Mouse (Mus musculus): ENCODE measurements around the gene Nlk. TPM values are rescaled to one million over a fixed set of nuclear protein-coding genes. Genes with fewer than 3 reads are reported as not detected.

Nlk gene
- 1 to 10 TPM; 6.5 to 8.6 TPM for total RNA-seq (2021)
- long read RNA-seq, experiment 1, full-length matches to known transcripts = 2 of 4 reads
- long read RNA-seq, experiment 1, partial matches to known transcripts = 2 of 4 reads
- long read RNA-seq, experiment 1, other reads (novel, unspliced or antisense) = 0 of 4 reads
- long read RNA-seq, experiment 2, full-length matches to known transcripts = 1 of 1 reads
- long read RNA-seq, experiment 2, partial matches to known transcripts = 0 of 1 reads
- long read RNA-seq, experiment 2, other reads (novel, unspliced or antisense) = 0 of 1 reads

DNA sequence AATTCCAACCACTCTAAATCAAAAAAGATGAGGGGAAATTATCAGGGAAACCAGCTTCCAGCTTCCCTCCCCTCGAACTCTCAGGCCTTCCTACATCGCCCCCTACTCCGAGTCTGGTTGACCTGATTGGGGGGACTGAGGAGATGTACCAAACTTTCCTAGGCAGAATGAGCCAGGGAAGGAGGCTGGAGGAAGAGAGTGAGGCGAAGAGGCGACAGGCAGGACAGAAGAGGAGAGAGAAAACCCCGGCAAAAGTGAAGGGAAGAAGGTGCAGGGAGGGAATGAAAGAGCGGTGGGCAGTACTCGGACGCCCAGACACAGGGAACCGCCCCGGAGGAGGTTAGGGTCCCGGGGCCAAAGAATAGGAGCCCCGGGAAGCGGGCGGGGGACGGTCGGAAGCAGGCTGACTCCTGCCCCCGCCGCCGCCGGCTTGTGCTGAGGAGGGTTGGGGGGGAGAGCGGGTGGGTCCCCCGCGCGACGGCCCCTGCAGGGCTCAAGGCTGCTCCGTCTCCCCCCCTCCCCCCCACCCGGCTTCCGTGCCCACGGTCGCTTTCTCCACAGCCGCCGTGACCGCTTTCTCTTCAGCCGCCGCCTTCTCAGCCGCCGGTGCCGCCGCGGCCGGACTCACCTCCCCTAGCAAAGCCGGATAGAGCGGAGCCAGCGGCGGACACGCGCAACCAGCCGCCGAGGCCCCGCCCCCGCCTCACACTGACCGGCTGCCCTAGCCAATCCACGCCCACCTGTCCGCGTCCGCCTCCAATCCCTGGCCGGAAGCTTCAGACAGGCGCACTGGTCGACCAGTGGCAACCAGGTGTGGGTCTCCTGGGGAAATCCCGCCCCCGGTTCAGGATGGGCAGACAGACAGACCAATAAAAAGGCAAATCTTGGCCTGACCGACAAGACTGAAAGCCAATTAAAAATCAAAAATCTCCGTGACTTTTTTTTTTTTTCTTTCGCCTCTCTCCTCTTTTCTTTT is at the start of gene Nlk:
TSS of gene Nlk (minus strand) at position 597 of the 976 bp plus-strand sequence.
- DNase-seq = peak; percentile 98

DNA sequence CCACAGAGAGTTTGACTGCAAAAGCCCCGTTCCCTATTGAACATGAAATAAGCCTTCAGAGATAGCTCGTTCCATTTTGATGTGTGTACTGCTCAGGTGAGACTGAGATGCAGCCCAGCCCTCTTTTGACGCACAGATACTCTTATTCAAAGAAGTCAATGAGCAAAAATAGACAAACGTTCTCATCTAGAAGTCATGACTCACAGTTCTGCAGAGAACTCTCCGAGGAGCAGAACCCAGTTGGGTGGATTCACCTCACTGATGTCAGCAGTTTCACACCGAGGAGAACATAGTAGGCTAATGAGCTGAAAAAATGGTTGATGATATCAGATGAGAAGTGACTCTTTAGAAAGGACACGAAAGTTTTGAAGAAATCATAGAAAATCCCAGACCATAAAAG is 49.1 kb upstream of the Nlk start:
- DNase-seq = no peak

DNA sequence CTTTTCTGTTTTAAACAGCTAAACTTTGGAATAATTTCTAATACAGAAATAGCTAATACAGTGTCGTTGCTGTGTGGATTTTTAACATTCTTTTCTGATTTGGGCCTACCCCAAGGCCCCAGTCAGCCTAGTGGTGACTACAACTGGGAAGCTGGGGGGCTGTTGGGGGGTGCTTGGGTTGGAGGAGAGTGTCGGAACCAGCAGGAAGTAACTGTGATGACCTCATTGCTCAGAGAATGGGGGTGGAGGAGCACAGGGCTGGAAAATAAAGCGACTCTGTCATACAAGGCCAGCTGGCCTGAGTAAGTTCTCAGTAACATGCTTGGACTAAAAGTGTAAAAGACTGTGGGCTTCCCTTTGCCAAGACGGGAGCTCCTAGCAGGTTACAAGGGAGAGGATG is 48.3 kb upstream of the Nlk start:
- DNase-seq = no peak

DNA sequence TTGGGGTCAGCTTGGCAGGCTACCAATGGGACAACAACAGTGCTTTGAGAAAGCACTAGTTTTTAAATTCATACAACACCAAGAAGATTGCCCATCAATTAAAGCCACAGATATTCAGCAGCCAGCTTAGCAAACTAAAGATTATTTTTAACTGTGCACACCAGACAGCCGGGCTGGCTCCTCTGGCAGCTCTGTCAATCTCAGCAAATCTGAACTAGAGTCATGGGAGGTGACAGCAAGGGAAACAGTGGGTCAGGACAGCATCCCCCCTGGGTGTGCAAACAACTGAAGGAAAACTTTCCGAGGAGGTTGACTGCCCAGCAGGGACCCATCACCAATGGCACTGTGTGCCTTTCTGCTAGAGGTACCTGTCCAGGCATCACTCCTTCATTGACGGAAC is 45.3 kb upstream of the Nlk start:
- no peak for DNase-seq

DNA sequence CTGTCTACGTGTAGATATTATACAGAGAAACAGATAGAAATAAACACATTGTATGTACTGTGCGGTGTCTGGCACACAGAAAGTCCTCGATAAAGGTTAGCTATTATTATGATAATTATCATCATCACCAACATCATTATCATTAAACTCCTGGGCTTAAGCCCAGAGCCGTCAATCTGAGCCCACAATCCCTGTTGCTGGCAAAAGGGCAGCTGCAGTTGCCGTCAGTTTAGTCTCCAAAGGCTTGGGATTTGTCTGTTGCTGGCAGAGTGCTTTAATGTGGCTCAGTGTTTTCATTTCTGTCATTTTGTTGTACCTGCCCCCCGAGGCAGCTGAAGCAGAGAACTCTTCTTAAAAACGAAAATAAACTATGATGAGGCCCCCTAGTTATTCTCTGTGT is 44.8 kb upstream of the Nlk start:
- DNase-seq = no peak

DNA sequence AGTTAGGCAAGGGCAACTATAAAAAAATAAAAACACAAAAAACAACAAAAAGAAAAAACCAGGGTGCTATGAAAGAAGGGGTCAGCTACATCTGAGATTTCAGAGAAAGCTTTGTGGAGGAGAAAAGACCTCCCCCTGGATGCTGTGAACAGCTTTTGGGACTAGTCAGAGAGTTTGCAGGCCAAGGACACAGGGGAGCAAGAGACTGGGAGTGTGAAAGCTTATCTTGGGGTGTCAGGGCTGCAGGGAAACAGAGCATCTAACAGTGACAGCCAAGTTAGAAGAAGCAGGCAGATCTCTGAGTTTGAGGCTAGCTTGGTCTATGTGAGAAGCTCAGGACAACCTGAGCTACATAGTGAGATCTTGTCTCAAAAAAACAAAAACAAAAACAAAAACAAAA is 42.2 kb upstream of the Nlk start:
- no peak for DNase-seq

DNA sequence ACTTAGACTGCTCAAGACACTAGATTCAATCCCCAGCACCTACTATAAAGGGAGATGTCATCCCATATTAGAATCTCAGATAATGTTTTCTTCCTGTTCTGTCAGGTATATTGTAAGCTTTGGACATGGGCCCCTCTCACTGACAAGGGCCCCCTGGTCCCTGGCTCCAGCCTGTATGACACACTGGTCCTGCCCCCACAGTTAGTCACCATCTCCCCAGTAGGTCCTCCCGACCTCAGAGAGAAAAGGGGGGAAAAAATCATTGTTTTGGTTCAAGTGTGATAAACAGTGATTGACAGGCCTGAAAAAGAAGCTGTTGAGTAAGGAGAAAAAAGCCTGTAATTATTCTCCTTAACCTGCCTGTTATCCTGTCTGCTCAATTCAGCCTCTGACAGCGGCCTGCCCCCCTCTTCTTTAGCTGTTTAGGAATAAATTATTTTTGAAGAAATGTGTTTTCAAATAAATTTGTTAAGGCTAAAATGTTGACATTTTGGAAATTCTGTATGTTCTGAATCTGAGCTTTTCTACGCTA is 39.8 kb upstream of the Nlk start:
- no peak for DNase-seq

DNA sequence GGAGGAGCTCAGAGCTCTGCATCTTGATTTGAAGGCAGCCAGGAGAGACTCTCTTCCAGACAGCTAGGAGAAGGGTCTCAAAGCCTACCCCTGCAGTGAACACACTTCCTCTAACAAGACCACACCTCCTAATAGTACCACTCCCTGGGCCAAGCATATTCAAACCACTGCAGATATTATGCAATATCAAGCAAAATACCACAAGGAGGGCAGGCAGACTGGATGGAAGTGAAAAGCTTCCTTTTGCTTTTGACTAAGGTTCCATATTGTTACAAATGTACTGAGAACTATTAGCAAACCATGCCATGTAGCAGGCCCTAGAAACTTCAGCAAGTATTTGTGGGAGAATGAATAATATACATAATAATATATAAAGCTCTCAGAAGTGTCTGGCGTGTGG is 38.0 kb upstream of the Nlk start:
- DNase-seq = no peak

DNA sequence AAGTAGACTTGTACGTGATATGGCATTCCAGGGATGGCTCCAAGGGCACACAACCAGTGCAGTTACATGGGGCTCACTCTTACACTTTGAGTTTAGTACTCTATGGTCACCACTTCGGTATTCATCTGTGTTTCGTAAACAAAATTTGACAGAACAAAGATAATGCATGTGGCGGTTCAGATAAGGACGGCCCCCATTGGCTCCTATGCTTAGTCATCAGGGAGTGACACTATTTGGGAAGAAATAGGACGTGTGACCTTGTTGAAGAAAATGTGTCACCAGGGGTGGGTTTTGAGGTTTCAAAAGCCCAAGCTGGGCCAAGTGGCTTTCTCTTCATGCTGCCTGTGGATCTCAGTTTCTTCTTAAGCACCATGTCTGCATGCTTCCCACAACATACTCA is 35.4 kb upstream of the Nlk start:
- no peak for DNase-seq

DNA sequence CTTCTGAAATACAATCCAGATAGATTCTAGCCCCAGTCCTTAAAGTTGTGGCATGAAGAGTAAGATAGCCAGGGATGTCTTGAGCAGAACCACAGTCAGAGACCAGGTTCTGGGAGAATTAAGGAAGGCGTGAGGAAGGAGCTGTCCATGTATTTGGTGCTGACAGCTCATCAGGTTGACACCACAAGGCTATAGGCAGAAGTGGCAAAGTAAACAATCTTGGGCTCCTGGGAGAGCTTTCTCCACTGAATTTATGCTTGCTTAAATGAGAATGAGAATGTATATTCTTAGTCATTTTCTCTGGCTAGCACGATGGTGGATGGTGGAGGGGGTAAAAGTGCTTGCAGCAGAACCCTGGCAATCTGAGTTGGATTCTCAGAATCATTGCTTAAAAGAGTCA is 33.7 kb upstream of the Nlk start:
- no peak for DNase-seq

DNA sequence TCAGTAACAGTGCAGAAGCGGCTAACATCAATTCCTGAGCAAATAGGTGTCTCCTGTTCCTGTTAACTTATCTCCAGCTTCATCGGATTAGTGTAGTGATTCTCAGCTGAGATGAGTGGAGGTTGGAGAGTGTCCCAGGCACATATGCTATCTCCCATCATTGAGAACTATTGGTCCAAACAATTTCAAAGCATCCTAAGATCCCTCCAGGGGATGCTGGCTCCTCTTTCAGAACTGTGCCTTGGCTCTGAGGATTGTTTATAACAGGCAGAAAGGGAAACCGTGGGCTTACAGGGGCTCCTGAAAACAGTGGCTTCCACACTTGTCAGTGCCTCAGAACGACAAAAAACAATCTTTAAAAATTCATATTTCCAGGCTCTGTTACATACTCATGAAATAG is 30.9 kb upstream of the Nlk start:
- no peak for DNase-seq

DNA sequence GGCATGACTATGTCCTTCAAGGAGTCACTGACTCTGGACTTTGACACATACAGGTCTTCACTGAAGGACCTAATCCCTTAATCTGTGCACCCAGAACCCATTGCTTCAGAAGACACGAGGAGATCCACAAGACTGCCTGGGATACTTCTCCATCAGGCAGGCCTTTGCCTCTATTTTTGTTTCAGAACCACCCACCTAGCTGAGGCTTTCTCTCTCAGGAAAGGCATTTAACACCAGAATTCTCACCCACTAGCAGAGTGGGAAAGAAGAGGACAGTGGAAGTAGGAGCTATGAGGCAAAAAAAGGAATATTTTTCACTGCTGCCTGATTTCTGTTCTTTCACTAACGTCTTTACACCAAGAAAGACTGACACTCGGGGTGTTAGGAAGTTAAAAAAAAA is 29.2 kb upstream of the Nlk start:
- DNase-seq = no peak

DNA sequence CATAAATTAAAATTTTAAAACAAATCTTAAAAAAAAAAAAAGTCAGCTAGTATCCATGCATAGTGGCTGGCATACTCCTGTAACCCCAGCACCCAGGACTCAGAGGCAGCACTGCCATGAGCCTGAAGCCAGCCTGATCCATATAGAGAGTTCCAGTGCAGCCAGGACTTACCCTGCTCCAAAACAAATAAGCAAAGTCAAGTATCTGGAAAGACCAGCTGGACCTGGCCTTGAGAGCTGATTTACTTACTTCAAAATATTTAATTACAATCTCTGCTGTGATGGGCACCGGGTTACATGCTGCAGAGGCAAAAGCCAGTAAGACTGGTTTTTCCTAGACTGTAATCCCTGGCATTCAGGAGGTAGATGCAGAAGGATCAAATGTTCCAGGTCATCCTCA is 27.6 kb upstream of the Nlk start:
- DNase-seq = no peak

DNA sequence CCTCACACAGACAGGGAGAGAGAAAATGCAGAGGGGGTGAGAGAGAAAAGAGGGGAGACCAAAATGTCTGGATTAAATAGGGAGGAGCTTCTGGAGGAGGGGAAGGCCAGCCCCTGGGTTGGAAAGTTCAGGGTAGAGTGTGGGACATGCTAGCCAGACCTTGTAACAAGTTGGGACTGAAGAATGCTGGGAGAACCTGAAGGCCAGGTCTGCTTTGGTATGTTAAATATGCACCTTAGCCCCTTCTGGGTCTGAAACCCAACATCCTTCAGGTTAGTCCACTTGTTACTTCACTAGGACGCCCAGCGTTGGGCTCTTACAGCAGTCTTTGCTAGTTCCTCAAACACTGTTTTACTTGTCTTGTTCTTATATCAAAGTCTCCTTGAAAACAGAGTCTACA is 24.2 kb upstream of the Nlk start:
- DNase-seq = no peak

DNA sequence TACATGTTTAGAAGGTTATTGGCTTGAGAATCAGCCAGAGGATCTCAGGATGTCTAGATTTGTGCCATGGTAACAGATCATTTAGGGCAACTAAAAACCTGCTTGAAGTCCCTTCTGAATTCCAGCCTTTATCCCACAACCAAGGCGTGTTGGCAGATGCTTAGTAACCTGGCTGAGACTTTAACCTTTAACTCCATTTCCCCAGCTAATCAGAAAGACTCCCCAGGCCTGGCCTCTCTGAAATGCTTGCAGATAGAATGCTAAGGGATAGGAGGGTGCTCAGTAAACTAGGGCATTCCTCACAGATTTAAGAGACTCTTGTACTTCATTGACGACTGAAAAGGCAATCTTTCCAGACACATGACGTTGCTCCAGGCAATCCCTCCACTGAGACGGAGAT is 20.5 kb upstream of the Nlk start:
- no peak for DNase-seq

DNA sequence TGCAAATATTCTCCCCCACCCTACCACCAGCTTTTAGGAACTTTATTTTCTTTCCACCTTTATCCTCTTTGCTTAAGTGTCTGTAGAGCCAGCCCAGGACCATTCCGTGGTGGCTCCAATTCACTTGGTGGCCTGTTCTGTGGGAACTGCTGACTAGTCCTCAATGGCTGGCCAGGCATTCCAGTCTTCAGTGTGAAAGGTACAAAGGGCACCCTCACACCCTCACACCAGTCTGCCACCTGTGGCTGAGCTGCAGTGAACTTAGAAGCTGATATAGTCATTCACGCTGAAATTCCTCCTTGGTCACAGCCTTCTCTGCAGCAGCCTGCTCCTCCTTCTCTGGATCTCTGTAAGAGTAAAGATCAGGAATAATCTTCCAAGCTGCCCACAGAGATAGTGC is 11.5 kb upstream of the Nlk start:
- no peak for DNase-seq

DNA sequence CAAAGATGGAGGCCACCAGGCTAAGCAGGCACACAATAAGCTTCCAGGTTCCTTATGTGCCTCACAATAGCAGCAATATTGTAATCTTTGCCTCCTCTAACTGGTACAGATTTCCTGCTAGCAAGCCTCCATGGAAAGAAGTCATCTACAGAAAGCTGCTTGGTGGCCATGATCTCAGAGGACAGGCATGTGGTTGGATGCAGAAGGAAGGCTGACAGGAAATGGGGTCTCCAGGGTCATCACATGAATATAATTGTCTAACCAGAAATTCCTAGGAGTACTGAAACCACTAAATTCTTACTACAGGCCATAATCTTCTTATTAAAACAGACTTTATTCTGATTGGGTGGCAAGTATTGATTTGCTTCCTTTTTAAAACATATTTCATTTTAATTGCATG is 8.9 kb upstream of the Nlk start:
- no peak for DNase-seq

DNA sequence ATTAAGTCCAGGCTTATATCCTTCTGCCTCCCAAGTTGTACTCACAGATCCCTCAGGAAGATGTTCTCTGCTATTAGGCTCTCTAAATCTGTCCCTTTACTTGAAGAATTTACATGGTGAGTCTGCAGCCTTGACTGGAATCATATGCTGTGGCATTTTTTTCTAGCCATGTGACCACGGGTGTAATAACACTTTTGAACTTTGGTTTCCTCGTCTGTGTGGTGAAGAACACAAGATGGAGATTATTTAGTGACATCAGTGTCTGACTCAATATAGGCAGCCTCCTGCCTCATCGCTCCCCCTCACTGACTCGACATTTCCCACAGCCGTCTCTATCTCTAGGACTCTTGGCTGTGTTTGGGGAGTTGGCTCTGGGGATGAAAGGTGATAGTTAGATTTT is 5.9 kb upstream of the Nlk start:
- no peak for DNase-seq

DNA sequence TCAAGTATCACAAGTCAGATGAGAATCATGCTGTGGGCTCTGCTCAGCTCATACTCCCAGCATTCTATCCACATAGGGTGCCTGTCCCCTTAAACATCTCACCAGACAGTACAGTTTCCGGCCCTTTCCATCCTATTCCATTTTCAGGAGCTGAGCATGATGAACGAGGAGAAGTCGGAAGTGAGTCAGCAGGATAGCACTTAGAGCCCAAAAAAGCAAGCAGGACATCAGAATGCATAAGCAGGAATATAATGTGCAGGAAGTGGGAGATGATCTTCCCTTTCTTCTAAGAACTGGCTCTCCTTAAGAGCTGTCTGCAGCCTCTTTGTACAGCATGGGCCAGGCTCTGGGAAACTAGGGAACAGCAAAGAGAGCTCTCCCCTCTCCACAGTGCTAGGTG is 5.1 kb upstream of the Nlk start:
- no peak for DNase-seq

DNA sequence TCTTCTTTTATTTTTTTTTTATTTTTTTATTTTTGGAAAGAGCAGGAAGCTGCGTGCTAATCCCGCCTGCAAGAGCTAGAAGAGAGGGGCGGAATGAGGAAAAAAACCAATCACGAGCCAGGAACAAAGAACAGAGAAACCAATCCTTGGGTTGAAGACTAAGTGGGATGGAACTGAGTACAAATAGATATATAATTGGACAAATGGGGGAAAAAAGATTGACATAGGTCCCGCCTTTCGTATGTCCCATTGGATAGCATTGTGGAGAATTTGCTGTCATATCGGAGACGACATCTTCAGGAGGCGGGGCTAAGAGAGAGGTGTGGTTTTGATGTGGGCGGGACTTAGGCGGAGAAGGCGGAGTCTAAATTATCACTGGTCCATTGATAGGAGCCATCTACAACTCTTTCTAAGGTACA is 589 bp upstream of the Nlk start:
- DNase-seq = peak; percentile 76

DNA sequence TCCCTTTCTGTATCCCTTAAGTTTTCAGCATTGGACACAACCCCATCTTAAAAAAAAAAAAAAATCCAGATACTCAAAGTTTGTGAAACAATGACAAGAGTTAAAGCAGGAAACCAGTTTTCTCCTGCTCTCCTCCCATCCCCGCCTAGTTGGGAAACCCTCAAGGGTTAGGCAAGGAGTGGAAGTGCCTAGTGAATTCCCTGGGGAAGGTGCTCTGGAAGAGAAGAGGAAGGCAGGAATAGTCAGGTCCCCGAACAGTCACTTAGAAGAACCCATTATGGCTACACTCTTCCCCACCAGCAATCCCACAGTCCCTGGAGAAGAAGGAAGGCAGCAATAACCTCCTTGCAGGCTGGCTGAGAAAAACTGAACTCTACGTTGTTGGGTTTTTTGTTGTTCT is 2.9 kb downstream of the Nlk start:
- no peak for DNase-seq

DNA sequence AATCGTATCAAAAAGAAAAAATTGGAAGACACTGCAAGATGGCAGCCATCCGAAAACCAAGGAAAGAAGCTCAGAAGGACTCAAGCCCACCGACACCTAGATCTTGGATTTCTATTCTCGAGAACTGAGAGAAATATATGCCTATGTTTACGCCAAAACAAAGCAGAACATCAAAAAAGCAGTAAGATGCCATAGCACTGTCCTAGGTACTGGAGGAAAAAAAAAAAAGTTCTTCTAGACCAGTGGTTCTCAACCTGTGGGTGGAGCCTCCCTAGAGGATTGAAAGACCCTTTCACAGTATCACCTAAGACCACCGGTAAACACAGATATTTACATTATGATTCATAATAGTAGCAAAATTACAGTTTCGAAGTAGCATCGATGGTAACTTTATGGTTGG is 3.9 kb downstream of the Nlk start:
- DNase-seq = no peak

DNA sequence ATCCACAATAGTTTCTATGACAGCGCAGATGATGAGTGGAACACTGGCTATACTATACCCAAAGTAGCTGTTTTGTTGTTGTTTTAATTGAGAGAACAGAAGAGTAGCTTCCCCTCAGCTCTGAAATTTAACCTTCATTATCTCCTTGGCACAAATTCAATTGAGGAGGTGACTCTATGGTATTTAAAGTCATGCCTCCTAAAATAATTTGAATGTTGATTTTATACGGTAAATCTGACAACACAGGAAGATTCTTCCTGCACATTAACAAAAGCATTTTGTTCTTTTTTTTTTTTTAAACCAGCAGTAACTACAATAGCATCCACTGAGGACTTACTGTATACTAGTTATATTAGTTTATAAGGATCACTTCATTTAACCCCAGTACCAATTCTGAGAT is 6.0 kb downstream of the Nlk start:
- DNase-seq = no peak

DNA sequence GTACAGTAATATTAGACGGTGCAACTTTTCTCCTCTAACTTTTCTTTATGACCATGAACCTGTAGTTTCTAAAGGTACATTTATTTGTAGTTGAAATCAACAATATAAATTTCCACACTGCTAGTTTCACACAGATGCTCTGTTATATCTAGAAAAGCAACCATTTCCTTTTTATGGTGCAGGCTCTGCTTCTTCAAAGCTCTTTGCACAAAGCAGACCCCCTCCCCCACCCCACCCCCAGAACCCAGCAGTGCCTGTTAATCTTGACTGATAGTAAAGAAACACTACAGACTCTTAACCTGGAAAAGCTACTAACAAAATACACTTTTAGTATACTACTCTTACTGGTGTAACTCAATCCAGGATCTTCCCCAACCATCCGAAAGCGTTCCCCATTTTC is 6.6 kb downstream of the Nlk start:
- DNase-seq = no peak
